ENCODE assay signal across 13 mouse cellular contexts in genomic region chr19:26646128-26646527, GRCm38 (mm10). TPM values are rescaled to one million over a fixed set of nuclear protein-coding genes. Genes with fewer than 3 reads are reported as not detected.
DNase-seq lines count a peak whose midpoint lies in the region; ATAC-seq and TF ChIP-seq lines count a peak whose summit lies in the region.
"Had no signal": no experiment of that assay in that cellular context is flagged by ENCODE, and none has a peak within 500 bp of the region (broad histone marks: within the 10 kb centered on the region; RNA-seq: fewer than 3 reads in every experiment).

No protein-coding gene starts in this region.

- no peak for ATAC-seq in midbrain, embryonic 15.5 days (replicated peaks)

- TF ChIP-seq CTCF in lung, adult 2 months (IDR thresholded peaks at IDR 0.05; ENCODE audit: insufficient read depth, low read length), result no peak

- 27% methylated on average over 2 of the region's 2 CpGs for WGBS in lung, adult 2 months
- WGBS in midbrain, embryonic 15.5 days, result 51% methylated on average over 2 of the region's 2 CpGs
- whole genome bisulfite sequencing in midbrain, embryonic 10.5 days, result 52% methylated on average over 2 of the region's 2 CpGs

- no peak overlapping the region for H3K9ac ChIP-seq in midbrain, embryonic 15.5 days
- H3K9ac ChIP-seq: liver, embryonic 15.5 days had no signal

- no peaks in the 10 kb centered on the region for H3K36me3 ChIP-seq in midbrain, embryonic 15.5 days (replicated peaks)
- no peaks in the 10 kb centered on the region for H3K36me3 ChIP-seq in midbrain, embryonic 10.5 days
- H3K36me3 ChIP-seq: liver, embryonic 15.5 days had no signal

- H3K9me3 ChIP-seq in midbrain, embryonic 15.5 days, result no peaks in the 10 kb centered on the region
- no peaks in the 10 kb centered on the region for H3K9me3 ChIP-seq in midbrain, embryonic 10.5 days (replicated peaks)
- H3K9me3 ChIP-seq: liver, embryonic 15.5 days had no signal

- no peak overlapping the region for H3K27ac ChIP-seq in midbrain, embryonic 15.5 days
- no peak overlapping the region for H3K27ac ChIP-seq in midbrain, embryonic 10.5 days (replicated peaks)
- H3K27ac ChIP-seq: liver, embryonic 15.5 days had no signal

- H3K4me3 ChIP-seq in lung, adult 2 months (replicated peaks; ENCODE audit: extremely low read depth, low read depth, low read length), result no peak overlapping the region
- no peak overlapping the region for H3K4me3 ChIP-seq in midbrain, embryonic 15.5 days
- no peak overlapping the region for H3K4me3 ChIP-seq in midbrain, embryonic 10.5 days
- H3K4me3 ChIP-seq: liver, embryonic 15.5 days; myocyte had no signal

- no peak for TF ChIP-seq POLR2A in lung, adult 2 months (IDR thresholded peaks at IDR 0.05; ENCODE audit: borderline replicate concordance, extremely low read depth, low read depth, low read length)

- H3K27me3 ChIP-seq in midbrain, embryonic 15.5 days (replicated peaks), result no peaks in the 10 kb centered on the region
- no peaks in the 10 kb centered on the region for H3K27me3 ChIP-seq in midbrain, embryonic 10.5 days (ENCODE audit: low read depth, poor library complexity, severe bottlenecking)
- H3K27me3 ChIP-seq: liver, embryonic 15.5 days had no signal

- no peak overlapping the region for H3K4me2 ChIP-seq in midbrain, embryonic 15.5 days
- H3K4me2 ChIP-seq: liver, embryonic 15.5 days had no signal

- H3K4me1 ChIP-seq in lung, adult 2 months (ENCODE audit: control insufficient read depth, insufficient read depth, low read length), result peaks cover 13% of the 10 kb centered on the region
- no peaks in the 10 kb centered on the region for H3K4me1 ChIP-seq in midbrain, embryonic 15.5 days
- peaks cover 16% of the 10 kb centered on the region for H3K4me1 ChIP-seq in midbrain, embryonic 10.5 days
- H3K4me1 ChIP-seq: liver, embryonic 15.5 days had no signal

- peak; percentile 16 for DNase-seq in gastrocnemius, postnatal 25 days
- DNase-seq in gastrocnemius, postnatal 4 days (ENCODE audit: low spot score in 2 of 2), result no peak
- peak; percentile 46 for DNase-seq in lung, postnatal 25 days (ENCODE audit: low spot score)
- no peak for DNase-seq in lung, adult 2 months
- peak; percentile 62 to 69 for DNase-seq in natural killer cell, adult 2 months (ENCODE audit: low spot score in 2 of 2)
- DNase-seq in thymus, postnatal 4 days, result peak; percentile 74
- DNase-seq in midbrain, embryonic 10.5 days (ENCODE audit: low spot score), result no peak
- DNase-seq: cerebellum, adult 11 months; kidney, adult 11 months; right cerebral cortex, postnatal 25 days had no signal

RNA-seq across cellular contexts. Expression of gene Smarca2, which starts 41.3 kb away (rescaled TPM):
- total RNA-seq in gastrocnemius, postnatal 25 days (2021), result 10 to 100 TPM; 38.4 to 40.9 TPM
- 10 to 100 TPM; 63.8 to 75.7 TPM for total RNA-seq in gastrocnemius, postnatal 4 days (2021)
- polyA plus RNA-seq in lung, adult 2 months (2012; rRNA removed), result 69.7 and 78.9 TPM in 2 replicates
- polyA plus RNA-seq in midbrain, embryonic 15.5 days (2015; fragmentation: Nextera tagmentation; extraction: Ambion mirVana), result 143 and 158 TPM in 2 replicates
- polyA plus RNA-seq in midbrain, embryonic 10.5 days (2016; fragmentation: Nextera tagmentation; extraction: Ambion mirVana), result 23.4 and 26.4 TPM in 2 replicates

Comparison
In these comparisons a context has a peak if more than half of its experiments do, and no peak if none do; other contexts are left out.
1. DNase-seq: peak in gastrocnemius, postnatal 25 days (single experiment), lung, postnatal 25 days (single experiment), natural killer cell, adult 2 months (2 of 2) and thymus, postnatal 4 days (single experiment); none in gastrocnemius, postnatal 4 days (0 of 2), lung, adult 2 months (single experiment) and midbrain, embryonic 10.5 days (single experiment).